Mouse (Mus musculus) hindbrain, embryonic 12.5 days (tissue): Measurements from ENCODE around the gene Zc3h7a. TPM values are rescaled to one million over a fixed set of nuclear protein-coding genes. Genes with fewer than 3 reads are reported as not detected.

Experiments
- ATAC-seq: fragments of 200-750 bp; cut with Nextera tagmentation; 2 replicates; pipeline ENCODE4 v1.8.0; 2017; ENCODE audit warnings: moderate TSS enrichment; ENCODE audit not compliant: low FRiP score
- H3K27ac ChIP-seq: fragments of 300-500 bp; sonication (generic); 2 replicates; pipeline ENCODE4 v1.5.1; 2016; ENCODE audit warnings: mild to moderate bottlenecking
- H3K27me3 ChIP-seq: fragments of 300-500 bp; sonication (generic); 2 replicates; pipeline ENCODE4 v1.6.1; 2016; ENCODE audit warnings: mild to moderate bottlenecking
- H3K36me3 ChIP-seq: fragments of 300-500 bp; sonication (generic); 2 replicates; pipeline ENCODE4 v1.6.1; 2016; ENCODE audit warnings: mild to moderate bottlenecking
- H3K4me1 ChIP-seq: fragments of 300-500 bp; sonication (generic); 2 replicates; pipeline ENCODE4 v1.6.1; 2016
- H3K4me2 ChIP-seq: fragments of 300-500 bp; sonication (generic); replicated peaks from 2 replicates; pipeline ENCODE4 v1.6.1; 2016; ENCODE audit warnings: mild to moderate bottlenecking
- H3K4me3 ChIP-seq: fragments of 300-500 bp; sonication (generic); 2 replicates; pipeline ENCODE4 v1.5.1; 2016; ENCODE audit warnings: mild to moderate bottlenecking
- H3K9ac ChIP-seq: fragments of 300-500 bp; sonication (generic); 2 replicates; pipeline ENCODE4 v1.6.1; 2016; ENCODE audit warnings: mild to moderate bottlenecking, moderate library complexity
- H3K9me3 ChIP-seq: fragments of 300-500 bp; sonication (generic); replicated peaks from 2 replicates; pipeline ENCODE4 v1.6.1; 2016; ENCODE audit warnings: mild to moderate bottlenecking
- WGBS: fragments of 180-500 bp; shearing (Covaris S2); methylation state at CpG from one replicate; pipeline ENCODE4 v1.1.7; 2016; 5-methylcytosine and 5-hydroxymethylcytosine counted together
- polyA plus RNA-seq: library from polyadenylated mRNA; unstranded; fragments of >200 nt; fragmentation: Nextera tagmentation; extraction: Ambion mirVana; gene quantifications from 2 replicates; pipeline ENCODE4 v1.2.1, GENCODE M21; 2016

Zc3h7a gene
- polyA plus RNA-seq, 1 experiment from 2014 or later, result 118 TPM

GRCm38 (mm10) chr16:11133476-11134347, 42.5 kb downstream of the Zc3h7a start:
- peak overlapping the region; percentile 87 for H3K4me3 ChIP-seq
- H3K27me3 ChIP-seq, result no peaks in the 10 kb centered on the region
- no peak; the same call in 1 of the 2 replicates for ATAC-seq
- H3K9me3 ChIP-seq, result no peaks in the 10 kb centered on the region
- H3K4me2 ChIP-seq, result peak overlapping the region; percentile 76
- peaks cover 18% of the 10 kb centered on the region for H3K36me3 ChIP-seq
- under 1% methylated on average over 28 of the region's 34 CpGs for WGBS
- H3K9ac ChIP-seq, result peak overlapping the region; percentile 92
- peaks cover 29% of the 10 kb centered on the region for H3K4me1 ChIP-seq
- H3K27ac ChIP-seq, result peak overlapping the region; percentile 89

- Histone ChIP-seq H3K4me1 (peaks cover 29% of the 10 kb centered on the region), H3K9ac (no peak overlapping the region; the same call in 1 of the 2 replicates), H3K36me3 (peaks cover 21% of the 10 kb centered on the region), H3K9me3 (no peaks in the 10 kb centered on the region), H3K4me2 (peak overlapping the region; percentile 76), H3K4me3 (peak overlapping the region; percentile 87), H3K27me3 (no peaks in the 10 kb centered on the region), H3K27ac (no peak overlapping the region)
- ATAC-seq, result no peak
- 26% methylated on average over 2 of the region's 2 CpGs for WGBS
These were observed 43.4 kb downstream of the Zc3h7a start for GRCm38 (mm10) chr16:11132839-11133238.

- Histone ChIP-seq H3K4me1 (peaks cover 16% of the 10 kb centered on the region), H3K9me3 (no peaks in the 10 kb centered on the region), H3K9ac (no peak overlapping the region), H3K36me3 (peaks cover 28% of the 10 kb centered on the region), H3K27ac (no peak overlapping the region), H3K4me2 (no peak overlapping the region), H3K4me3 (no peak overlapping the region), H3K27me3 (no peaks in the 10 kb centered on the region)
- WGBS, result 93% methylated on average over 11 of the region's 11 CpGs
- ATAC-seq, result no peak
These were observed 47.9 kb downstream of the Zc3h7a start for GRCm38 (mm10) chr16:11128301-11128700.

GRCm38 (mm10) chr16:11125371-11125770, 50.8 kb downstream of the Zc3h7a start:
- no peak for ATAC-seq
- Histone ChIP-seq H3K27me3 (no peaks in the 10 kb centered on the region), H3K4me2 (no peak overlapping the region), H3K9ac (no peak overlapping the region), H3K9me3 (no peaks in the 10 kb centered on the region), H3K36me3 (peaks cover 37% of the 10 kb centered on the region), H3K4me3 (no peak overlapping the region), H3K27ac (no peak overlapping the region), H3K4me1 (no peaks in the 10 kb centered on the region)
- 91% methylated on average over 2 of the region's 2 CpGs for WGBS

GRCm38 (mm10) chr16:11124110-11124509, 52.1 kb downstream of the Zc3h7a start:
- WGBS, result 87% methylated on average over 1 of the region's 1 CpGs

GRCm38 (mm10) chr16:11122625-11123024, 53.6 kb downstream of the Zc3h7a start:
- WGBS, result 93% methylated on average over 2 of the region's 2 CpGs
- Histone ChIP-seq H3K36me3 (peaks cover 47% of the 10 kb centered on the region), H3K9ac (no peak overlapping the region), H3K9me3 (no peaks in the 10 kb centered on the region), H3K4me3 (no peak overlapping the region), H3K27me3 (no peaks in the 10 kb centered on the region), H3K4me1 (no peaks in the 10 kb centered on the region), H3K27ac (no peak overlapping the region), H3K4me2 (no peak overlapping the region)
- no peak for ATAC-seq

More at GRCm38 (mm10) chr16:11124110-11124509, 52.1 kb downstream of the Zc3h7a start:
- H3K36me3 ChIP-seq, result peaks cover 48% of the 10 kb centered on the region
- no peaks in the 10 kb centered on the region for H3K9me3 ChIP-seq
- H3K27ac ChIP-seq, result no peak overlapping the region
- no peaks in the 10 kb centered on the region for H3K4me1 ChIP-seq
- H3K27me3 ChIP-seq, result no peaks in the 10 kb centered on the region
- ATAC-seq, result no peak
- no peak overlapping the region for H3K4me2 ChIP-seq
- H3K9ac ChIP-seq, result no peak overlapping the region
- no peak overlapping the region for H3K4me3 ChIP-seq

- 82% methylated on average over 4 of the region's 4 CpGs for WGBS
- H3K27me3 ChIP-seq, result no peaks in the 10 kb centered on the region
These were observed 66.9 kb downstream of the Zc3h7a start for GRCm38 (mm10) chr16:11109198-11109740.

GRCm38 (mm10) chr16:11104905-11105304, 71.3 kb downstream of the Zc3h7a start:
- no peak for ATAC-seq
- H3K27ac ChIP-seq, result no peak overlapping the region
- H3K9ac ChIP-seq, result no peak overlapping the region
- no peaks in the 10 kb centered on the region for H3K4me1 ChIP-seq
- no peaks in the 10 kb centered on the region for H3K9me3 ChIP-seq
- H3K36me3 ChIP-seq, result peaks cover 17% of the 10 kb centered on the region; the same call in 1 of the 2 replicates
- WGBS, result 87% methylated on average over 1 of the region's 1 CpGs
- H3K27me3 ChIP-seq, result no peaks in the 10 kb centered on the region
- no peak overlapping the region for H3K4me2 ChIP-seq
- no peak overlapping the region for H3K4me3 ChIP-seq

More at GRCm38 (mm10) chr16:11109198-11109740, 66.9 kb downstream of the Zc3h7a start:
- H3K27ac ChIP-seq, result no peak overlapping the region
- no peak overlapping the region for H3K9ac ChIP-seq
- H3K9me3 ChIP-seq, result no peaks in the 10 kb centered on the region
- no peak overlapping the region for H3K4me2 ChIP-seq
- no peak for ATAC-seq
- H3K36me3 ChIP-seq, result peaks cover 9% of the 10 kb centered on the region; the same call in 1 of the 2 replicates
- no peaks in the 10 kb centered on the region for H3K4me1 ChIP-seq
- no peak overlapping the region for H3K4me3 ChIP-seq

- no peak overlapping the region for H3K9ac ChIP-seq
- 90% methylated on average over 3 of the region's 3 CpGs for WGBS
- no peak overlapping the region for H3K4me3 ChIP-seq
- H3K27me3 ChIP-seq, result no peaks in the 10 kb centered on the region
- ATAC-seq, result no peak
- no peak overlapping the region for H3K4me2 ChIP-seq
- 0 out of 2 replicates have a peak, but pooled peaks cover 8% of the 10 kb centered on the region for H3K36me3 ChIP-seq
- H3K27ac ChIP-seq, result no peak overlapping the region
- no peaks in the 10 kb centered on the region for H3K4me1 ChIP-seq
- no peaks in the 10 kb centered on the region for H3K9me3 ChIP-seq
These were observed 78.9 kb downstream of the Zc3h7a start for GRCm38 (mm10) chr16:11097301-11097700.

GRCm38 (mm10) chr16:11093717-11094386, 82.3 kb downstream of the Zc3h7a start:
- Histone ChIP-seq H3K9me3 (no peaks in the 10 kb centered on the region), H3K36me3 (peaks cover 28% of the 10 kb centered on the region), H3K27me3 (no peaks in the 10 kb centered on the region), H3K4me1 (no peaks in the 10 kb centered on the region), H3K4me3 (no peak overlapping the region), H3K9ac (no peak overlapping the region), H3K27ac (no peak overlapping the region), H3K4me2 (no peak overlapping the region)
- 92% methylated on average over 13 of the region's 13 CpGs for WGBS
- ATAC-seq, result no peak

GRCm38 (mm10) chr16:11092523-11092922, 83.7 kb downstream of the Zc3h7a start:
- H3K9me3 ChIP-seq, result no peaks in the 10 kb centered on the region
- 88% methylated on average over 3 of the region's 3 CpGs for WGBS
- ATAC-seq, result no peak
- peaks cover 41% of the 10 kb centered on the region for H3K36me3 ChIP-seq
- H3K9ac ChIP-seq, result no peak overlapping the region
- no peaks in the 10 kb centered on the region for H3K4me1 ChIP-seq
- no peak overlapping the region for H3K27ac ChIP-seq
- H3K27me3 ChIP-seq, result no peaks in the 10 kb centered on the region
- no peak overlapping the region for H3K4me2 ChIP-seq
- H3K4me3 ChIP-seq, result no peak overlapping the region

- H3K9ac ChIP-seq, result no peak overlapping the region
- H3K27me3 ChIP-seq, result no peaks in the 10 kb centered on the region
- peaks cover 44% of the 10 kb centered on the region for H3K36me3 ChIP-seq
- 77% methylated on average over 4 of the region's 4 CpGs for WGBS
- H3K27ac ChIP-seq, result no peak overlapping the region
- H3K4me3 ChIP-seq, result no peak overlapping the region
- no peaks in the 10 kb centered on the region for H3K9me3 ChIP-seq
- ATAC-seq, result no peak
- H3K4me1 ChIP-seq, result no peaks in the 10 kb centered on the region
- H3K4me2 ChIP-seq, result no peak overlapping the region
These were observed 84.1 kb downstream of the Zc3h7a start for GRCm38 (mm10) chr16:11092061-11092460.
